Mouse (Mus musculus): ENCODE data around the gene Naaladl2. TPM values are rescaled to one million over a fixed set of nuclear protein-coding genes. Genes with fewer than 3 reads are reported as not detected.
A peak's percentile ranks its signal among the peaks of the same experiment; 100 is the strongest.

The Naaladl2 gene
- total and polyA plus RNA-seq, 3 experiments, result 0.13 TPM; not detected in 2

DNA sequence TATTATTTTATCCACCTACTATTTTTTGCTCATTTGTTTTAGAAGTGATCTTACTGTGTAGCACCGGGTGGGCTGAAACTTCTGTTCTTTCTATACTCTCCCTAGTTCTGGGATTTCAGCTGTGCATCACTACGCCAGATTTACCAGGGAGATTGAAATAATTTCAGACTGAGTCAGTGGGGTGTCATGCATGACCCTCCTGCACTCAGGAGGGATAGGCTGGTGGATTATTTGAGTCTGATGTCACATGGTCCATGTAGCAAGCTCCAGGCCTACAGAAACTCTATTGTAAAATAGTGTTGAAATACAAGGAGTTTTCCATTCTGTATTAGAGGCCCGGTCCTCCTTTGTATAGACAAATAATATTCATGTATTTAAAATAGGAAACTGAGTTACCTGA lies 360.0 kb downstream of the Naaladl2 start:
- no peak overlapping the region for H3K4me3 ChIP-seq (replicated peaks in 1 of 3; ENCODE audit: low read depth in 2 of 3, low read length in 2 of 3, poor library complexity in 1 of 3)
- in situ Hi-C loops (cut with MboI; ENCODE audit: low pct_ligation_motif_present, low pct_unique_long_range_greater_than_20kb, low sequenced_read_pairs), result no loop called here
- no peaks in the 10 kb centered on the region for H3K79me2 ChIP-seq (replicated peaks; ENCODE audit: control insufficient read depth, extremely low read depth, insufficient read depth, poor library complexity, severe bottlenecking)
- dilution Hi-C loops (cut with MboI; ENCODE audit: extremely low pct_ligation_motif_present, extremely low pct_unique_long_range_greater_than_20kb, low sequenced_read_pairs), result no loop called here
- H3K27ac ChIP-seq (ENCODE audit: insufficient read depth, low read depth), result no peak overlapping the region
- DNase-seq (ENCODE audit: extremely low read depth), result no peak
- H3K9ac ChIP-seq (ENCODE audit: insufficient read depth, low read depth), result no peak overlapping the region
- H3K27me3 ChIP-seq (replicated peaks), result no peaks in the 10 kb centered on the region
- H3K36me3 ChIP-seq (replicated peaks in 1 of 2; ENCODE audit: control insufficient read depth in 1 of 2, insufficient read depth in 1 of 2, low read length in 1 of 2), result no peaks in the 10 kb centered on the region
- H3K4me1 ChIP-seq (ENCODE audit: control insufficient read depth in 1 of 2, insufficient read depth in 2 of 2), result no peaks in the 10 kb centered on the region
- TF ChIP-seq JUND (conservative IDR thresholded peaks at IDR 0.05; ENCODE audit: low read depth, low read length) (no peak), MEF2A (IDR thresholded peaks at IDR 0.05; ENCODE audit: borderline replicate concordance, low read depth, low read length) (no peak), ZMIZ1 (IDR thresholded peaks at IDR 0.05; ENCODE audit: low read depth, low read length) (no peak), MAX (IDR thresholded peaks at IDR 0.05; ENCODE audit: low read length) (no peak)
- peaks cover 28% of the 10 kb centered on the region for H3K9me3 ChIP-seq (replicated peaks; ENCODE audit: low read length)
- H3K4me2 ChIP-seq (ENCODE audit: insufficient read depth, low read depth, poor library complexity, severe bottlenecking), result peak overlapping the region; percentile 15; the same call in 1 of the 2 replicates

DNA sequence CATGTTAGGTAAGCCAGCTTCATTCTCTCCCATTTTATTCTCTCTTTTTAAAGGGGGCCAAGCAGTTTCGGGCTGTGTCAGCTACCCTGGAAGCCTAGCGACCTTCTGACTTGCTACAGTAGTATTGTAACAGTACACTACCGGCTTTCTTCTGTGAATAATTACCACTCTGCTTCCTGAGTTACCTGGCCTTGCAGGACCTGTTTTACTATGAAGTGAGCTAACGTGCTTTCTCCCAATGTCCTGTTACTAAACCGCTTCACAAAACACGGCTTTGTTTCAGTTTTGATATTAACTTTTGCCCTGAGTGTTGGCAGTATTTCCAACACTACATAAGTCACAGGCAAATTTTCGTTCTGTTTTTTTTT lies 360.6 kb downstream of the Naaladl2 start:
- peaks cover 28% of the 10 kb centered on the region for H3K9me3 ChIP-seq (replicated peaks; ENCODE audit: low read length)
- H3K27ac ChIP-seq (ENCODE audit: insufficient read depth, low read depth), result 0 out of 2 replicates have a peak overlapping the region, but pooled peaks have one; percentile 8
- H3K27me3 ChIP-seq (replicated peaks), result no peaks in the 10 kb centered on the region
- no peak for DNase-seq (ENCODE audit: extremely low read depth)
- no peaks in the 10 kb centered on the region for H3K4me1 ChIP-seq (ENCODE audit: control insufficient read depth in 1 of 2, insufficient read depth in 2 of 2)
- dilution Hi-C loops (cut with MboI; ENCODE audit: extremely low pct_ligation_motif_present, extremely low pct_unique_long_range_greater_than_20kb, low sequenced_read_pairs) (no loop called here), in situ Hi-C loops (cut with MboI; ENCODE audit: low pct_ligation_motif_present, low pct_unique_long_range_greater_than_20kb, low sequenced_read_pairs) (no loop called here)
- peak overlapping the region; percentile 56 for H3K9ac ChIP-seq (ENCODE audit: insufficient read depth, low read depth)
- H3K36me3 ChIP-seq (replicated peaks in 1 of 2; ENCODE audit: control insufficient read depth in 1 of 2, insufficient read depth in 1 of 2, low read length in 1 of 2), result no peaks in the 10 kb centered on the region
- H3K4me2 ChIP-seq (ENCODE audit: insufficient read depth, low read depth, poor library complexity, severe bottlenecking), result peak overlapping the region; percentile 81
- peak overlapping the region in 1 of 3 experiments; percentile 45 for H3K4me3 ChIP-seq (replicated peaks in 1 of 3; ENCODE audit: low read depth in 2 of 3, low read length in 2 of 3, poor library complexity in 1 of 3)
- H3K79me2 ChIP-seq (replicated peaks; ENCODE audit: control insufficient read depth, extremely low read depth, insufficient read depth, poor library complexity, severe bottlenecking), result no peaks in the 10 kb centered on the region
- TF ChIP-seq ZNF384 (IDR thresholded peaks at IDR 0.05; ENCODE audit: low read depth, low read length), result peak; percentile 41; the same call in 1 of the 2 replicates
- no peak for TF ChIP-seq CHD2 (IDR thresholded peaks at IDR 0.05; ENCODE audit: low read length)
- TF ChIP-seq ELF1 (IDR thresholded peaks at IDR 0.05; ENCODE audit: low read depth, low read length), result 0 out of 2 replicates have a peak, but pooled peaks have one; percentile 3
- no peak for TF ChIP-seq SMC3 (IDR thresholded peaks at IDR 0.05; ENCODE audit: low read depth, low read length)
- TF ChIP-seq IRF4 (IDR thresholded peaks at IDR 0.05; ENCODE audit: low read depth, low read length), result peak; percentile 20; the same call in 1 of the 2 replicates
- TF ChIP-seq MXI1 (IDR thresholded peaks at IDR 0.05; ENCODE audit: low read depth, low read length), result no peak; the same call in 1 of the 2 replicates

DNA sequence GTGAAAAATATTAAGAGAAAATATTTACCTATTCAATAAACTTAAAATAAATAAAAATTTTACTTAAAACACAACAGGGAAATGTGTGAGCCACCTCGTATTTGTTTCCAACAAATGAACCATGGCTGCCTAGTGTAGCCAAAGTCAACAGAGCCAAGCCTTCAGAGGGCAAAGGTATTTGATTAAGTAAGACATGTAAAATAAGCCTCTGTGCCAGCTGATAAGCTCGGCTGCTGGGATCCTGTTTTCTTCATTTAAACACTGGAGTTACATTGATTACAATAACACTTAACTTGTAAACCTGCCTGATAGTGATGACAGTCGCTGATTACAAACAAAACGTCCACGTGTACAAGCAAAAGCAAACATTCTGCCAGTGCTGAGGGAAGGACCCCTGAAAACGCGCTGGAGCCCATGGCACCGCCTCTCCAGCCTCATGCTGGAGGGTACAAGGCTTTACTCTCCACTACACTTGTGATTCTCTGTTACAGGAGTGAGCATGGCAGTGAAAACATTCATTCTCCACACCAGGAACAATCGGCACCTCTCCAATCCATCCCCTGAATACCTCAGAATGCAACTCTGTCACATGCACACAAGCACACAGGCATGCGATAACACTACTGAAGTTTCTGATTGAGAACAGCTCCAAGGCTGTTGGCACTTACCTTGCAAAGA lies 361.1 kb downstream of the Naaladl2 start:
- H3K9ac ChIP-seq (ENCODE audit: insufficient read depth, low read depth), result peak overlapping the region; percentile 56; the same call in 1 of the 2 replicates
- dilution Hi-C loops (cut with MboI; ENCODE audit: extremely low pct_ligation_motif_present, extremely low pct_unique_long_range_greater_than_20kb, low sequenced_read_pairs), result no loop called here
- peaks cover 30% of the 10 kb centered on the region for H3K9me3 ChIP-seq (replicated peaks; ENCODE audit: low read length)
- H3K27me3 ChIP-seq (replicated peaks), result no peaks in the 10 kb centered on the region
- H3K79me2 ChIP-seq (replicated peaks; ENCODE audit: control insufficient read depth, extremely low read depth, insufficient read depth, poor library complexity, severe bottlenecking), result no peaks in the 10 kb centered on the region
- peak overlapping the region; percentile 81 for H3K4me2 ChIP-seq (ENCODE audit: insufficient read depth, low read depth, poor library complexity, severe bottlenecking)
- in situ Hi-C loops (cut with MboI; ENCODE audit: low pct_ligation_motif_present, low pct_unique_long_range_greater_than_20kb, low sequenced_read_pairs), result no loop called here
- no peak for DNase-seq (ENCODE audit: extremely low read depth)
- no peaks in the 10 kb centered on the region for H3K4me1 ChIP-seq (ENCODE audit: control insufficient read depth in 1 of 2, insufficient read depth in 2 of 2)
- H3K36me3 ChIP-seq (replicated peaks in 1 of 2; ENCODE audit: control insufficient read depth in 1 of 2, insufficient read depth in 1 of 2, low read length in 1 of 2), result no peaks in the 10 kb centered on the region
- TF ChIP-seq MYC (IDR thresholded peaks at IDR 0.05; ENCODE audit: low read depth, low read length), result peak; percentile 36; the same call in 1 of the 2 replicates
- no peak for TF ChIP-seq IRF4 (IDR thresholded peaks at IDR 0.05; ENCODE audit: low read depth, low read length)
- TF ChIP-seq ELF1 (IDR thresholded peaks at IDR 0.05; ENCODE audit: low read depth, low read length), result 0 out of 2 replicates have a peak, but pooled peaks have one; percentile 5
- 0 out of 2 replicates have a peak overlapping the region, but pooled peaks have one; percentile 8 for H3K27ac ChIP-seq (ENCODE audit: insufficient read depth, low read depth)
- H3K4me3 ChIP-seq (replicated peaks in 1 of 3; ENCODE audit: low read depth in 2 of 3, low read length in 2 of 3, poor library complexity in 1 of 3), result peak overlapping the region in 1 of 3 experiments; percentile 45

Data from CH12.LX (cell line).